Mouse (Mus musculus) liver, adult 2 months (tissue): ENCODE measurements around the gene Bhlhe23.

Source experiments
- CTCF ChIP-seq: fragments of 200-500 bp; IDR thresholded peaks from 2 replicates; pipeline ENCODE4 v1.5.1; 2011; ENCODE audit warnings: low read depth, low read length, control low read depth
- POLR2A ChIP-seq: fragments of 200-500 bp; IDR thresholded peaks from 2 replicates; pipeline ENCODE4 v1.6.1; 2011; ENCODE audit warnings: low read length, control low read depth; ENCODE audit not compliant: insufficient read depth; ENCODE audit errors: extremely low read depth

GRCm38 (mm10) chr2:180740349-180740748 lies 36.4 kb downstream of the Bhlhe23 start:
- no peak for TF ChIP-seq CTCF
- no peak for TF ChIP-seq POLR2A
